Mouse (Mus musculus) heart, embryonic 11.5 days (tissue): Measurements from ENCODE around the gene Gm21118. TPM values are rescaled to one million over a fixed set of nuclear protein-coding genes. Genes with fewer than 3 reads are reported as not detected.
"Not testable (repeated sequence)": the region's sequence is repeated elsewhere in the genome, so short reads cannot be mapped to it uniquely, and the experiment has no call there.

Experiments
- ATAC-seq: fragments of 200-750 bp; cut with Nextera tagmentation; replicated peaks from 2 replicates; pipeline ENCODE4 v1.8.0; 2017; ENCODE audit warnings: moderate library complexity; ENCODE audit not compliant: insufficient number of reproducible peaks, low FRiP score, low TSS enrichment
- H3K27ac ChIP-seq: fragments of 300-500 bp; sonication (generic); 2 replicates; pipeline ENCODE4 v1.5.1; 2014; ENCODE audit warnings: mild to moderate bottlenecking, low read depth, low read length
- H3K27me3 ChIP-seq: fragments of 300-500 bp; sonication (generic); 2 replicates; pipeline ENCODE4 v1.6.1; 2014; ENCODE audit warnings: mild to moderate bottlenecking, low read length, mixed read lengths; ENCODE audit not compliant: control insufficient read depth, insufficient read depth
- H3K36me3 ChIP-seq: fragments of 300-500 bp; sonication (generic); 2 replicates; pipeline ENCODE4 v1.6.1; 2014; ENCODE audit warnings: mild to moderate bottlenecking, low read length, moderate library complexity, mixed read lengths; ENCODE audit not compliant: control insufficient read depth, insufficient read depth
- H3K4me1 ChIP-seq: fragments of 300-500 bp; sonication (generic); 2 replicates; pipeline ENCODE4 v1.6.1; 2014; ENCODE audit warnings: low read length; ENCODE audit not compliant: control insufficient read depth, insufficient read depth
- H3K4me2 ChIP-seq: fragments of 300-500 bp; sonication (generic); 2 replicates; pipeline ENCODE4 v1.6.1; 2014; ENCODE audit warnings: mild to moderate bottlenecking, moderate library complexity
- H3K4me3 ChIP-seq: fragments of 300-500 bp; sonication (generic); 2 replicates; pipeline ENCODE4 v1.5.1; 2014; ENCODE audit warnings: low read depth, low read length
- H3K9ac ChIP-seq: fragments of 300-500 bp; sonication (generic); 2 replicates; pipeline ENCODE4 v1.6.1; 2014; ENCODE audit warnings: mild to moderate bottlenecking, low read depth, low read length, moderate library complexity
- H3K9me3 ChIP-seq: fragments of 300-500 bp; sonication (generic); replicated peaks from 2 replicates; pipeline ENCODE4 v1.6.1; 2016; ENCODE audit warnings: low read length; ENCODE audit not compliant: control insufficient read depth
- WGBS: fragments of 180-500 bp; shearing (Covaris S2); extraction: QIAGEN DNeasy Blood & Tissue Kit; methylation state at CpG from one replicate; pipeline ENCODE4 v1.1.7; 2014; ENCODE audit not compliant: insufficient replicate concordance; 5-methylcytosine and 5-hydroxymethylcytosine counted together
- polyA plus RNA-seq: library from polyadenylated mRNA; unstranded; fragments of >200 nt; fragmentation: Nextera tagmentation; extraction: Ambion mirVana; gene quantifications from 2 replicates; pipeline ENCODE4 v1.2.1, GENCODE M21; 2014

Gene Gm21118
- not detected in 2 replicates for polyA plus RNA-seq

DNA sequence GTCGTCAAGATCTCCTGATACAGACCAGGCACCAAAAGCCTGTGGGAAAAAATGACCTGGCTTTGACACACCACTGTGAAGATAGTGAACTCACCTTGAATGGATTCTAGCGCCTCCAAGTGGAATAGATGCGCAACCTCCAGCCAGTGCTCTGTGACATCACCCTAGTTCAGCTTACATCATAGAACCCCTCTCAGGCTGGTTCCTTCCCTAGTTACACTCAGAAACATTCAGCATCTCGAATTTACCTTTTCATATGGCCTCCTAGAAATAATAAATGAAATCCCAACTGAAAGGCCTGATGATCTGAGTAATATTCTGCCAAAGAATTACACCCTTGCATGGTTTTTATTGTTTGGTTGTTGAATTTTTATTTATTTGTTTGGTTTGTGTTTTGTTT, at the start of gene Gm21118:
Gm21118 (minus strand) TSS at position 101 of the 400 bp plus-strand sequence.
- WGBS, result no CpG with 5 or more reads among the region's 4 CpGs
- not testable (repeated sequence) for H3K27me3 ChIP-seq, H3K4me1 ChIP-seq, ATAC-seq, H3K27ac ChIP-seq, H3K9me3 ChIP-seq, H3K9ac ChIP-seq, H3K36me3 ChIP-seq, H3K4me2 ChIP-seq, H3K4me3 ChIP-seq

DNA sequence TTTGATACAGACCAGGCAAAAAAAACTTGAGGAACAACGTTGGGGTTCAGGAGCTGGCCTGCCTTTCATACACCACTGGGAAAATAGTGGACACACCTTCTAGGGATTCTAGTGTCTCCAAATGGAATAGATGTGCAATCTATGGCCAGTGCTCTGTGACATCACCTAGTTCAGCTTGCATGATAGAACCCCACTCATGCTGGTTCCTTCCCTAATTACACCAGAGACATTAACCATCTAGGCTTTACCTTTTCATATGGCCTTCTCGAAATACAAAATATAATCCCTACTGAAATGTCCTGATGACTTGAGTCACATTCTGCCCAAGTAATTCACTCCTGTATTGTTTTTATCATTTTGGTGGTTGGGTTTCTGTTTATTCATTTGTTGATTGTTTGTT, 29.7 kb upstream of the Gm21118 start, which contains the start of the genes Gm29423 and Gm29644:
Gm29423 (minus strand) TSS at position 101 of the 400 bp plus-strand sequence.
Gm29644 (minus strand) TSS at position 157 of the 400 bp plus-strand sequence.
- not testable (repeated sequence) for H3K9ac ChIP-seq, H3K36me3 ChIP-seq, H3K27ac ChIP-seq, H3K27me3 ChIP-seq, H3K4me1 ChIP-seq, ATAC-seq, H3K4me3 ChIP-seq, H3K9me3 ChIP-seq, H3K4me2 ChIP-seq
- WGBS, result no CpG with 5 or more reads among the region's 2 CpGs

Other genes with a start within 250 kb of the Gm21118 start
- not detected in 2 replicates for gene Gm29423, start 29.6 kb upstream of the Gm21118 start, polyA plus RNA-seq
- gene Gm29644, start 29.7 kb upstream of the Gm21118 start, polyA plus RNA-seq, result not detected in 2 replicates
- not detected in 2 replicates for gene Gm20888, start 168.2 kb upstream of the Gm21118 start, polyA plus RNA-seq